4 mouse cellular contexts compared by ENCODE assay signal in genomic region chr17:53603236-53603635, GRCm38 (mm10). TPM values are rescaled to one million over a fixed set of nuclear protein-coding genes. Genes with fewer than 3 reads are reported as not detected.
ATAC-seq lines count a peak whose summit lies in the region.

No protein-coding gene starts in this region.

- ATAC-seq in common myeloid progenitor, adult 5-6 weeks (replicated peaks; ENCODE audit: low read depth, poor library complexity, severe bottlenecking), result 0 out of 2 replicates have a peak, but pooled peaks have one; percentile 27
- ATAC-seq in granulocyte monocyte progenitor cell, adult 5-6 weeks (replicated peaks; ENCODE audit: poor library complexity, severe bottlenecking), result peak; percentile 65
- ATAC-seq in hematopoietic stem cell, adult 5-6 weeks (replicated peaks in 1 of 2; ENCODE audit: insufficient read depth in 1 of 2, low FRiP score in 2 of 2, low TSS enrichment in 1 of 2, low read depth in 1 of 2, poor library complexity in 2 of 2, severe bottlenecking in 2 of 2), result peak; percentile 42 to 62; a peak in 2 of 4 replicates
- 0 out of 2 replicates have a peak, but pooled peaks have one; percentile 35 for ATAC-seq in megakaryocyte progenitor cell, adult 5-6 weeks (replicated peaks; ENCODE audit: poor library complexity)

RNA-seq across cellular contexts. Expression of gene Kat2b, which starts 36.6 kb away (rescaled TPM):
- total RNA-seq in common myeloid progenitor, adult 5-6 weeks (2017), result 28.9 and 38.0 TPM in 2 replicates
- total RNA-seq in granulocyte monocyte progenitor cell, adult 5-6 weeks (2014; fragmentation: Nextera tagmentation), result 35.1 and 51.5 TPM in 2 replicates
- 30.5 and 35.9 TPM in 2 replicates for total RNA-seq in granulocyte monocyte progenitor cell, adult 5-6 weeks (2017)
- 48.7 and 97.4 TPM in 2 replicates for total RNA-seq in hematopoietic stem cell, adult 5-6 weeks (2017)
- 19.8 and 20.1 TPM in 2 replicates for total RNA-seq in megakaryocyte progenitor cell, adult 5-6 weeks (2015)
- total RNA-seq in megakaryocyte progenitor cell, adult 5-6 weeks (2017), result 23.6 and 37.0 TPM in 2 replicates

Comparison
In these comparisons a context has a peak if more than half of its experiments do, and no peak if none do; other contexts are left out.
1. Peak in every context shown above with its lines: ATAC-seq.